Mouse (Mus musculus) hindbrain, embryonic 12.5 days (tissue): ENCODE results near the gene Heatr5a. TPM values are rescaled to one million over a fixed set of nuclear protein-coding genes. Genes with fewer than 3 reads are reported as not detected.

Experiments used
- ATAC-seq: fragments of 200-750 bp; cut with Nextera tagmentation; 2 replicates; pipeline ENCODE4 v1.8.0; 2017; ENCODE audit warnings: moderate TSS enrichment; ENCODE audit not compliant: low FRiP score
- H3K27ac ChIP-seq: fragments of 300-500 bp; sonication (generic); 2 replicates; pipeline ENCODE4 v1.5.1; 2016; ENCODE audit warnings: mild to moderate bottlenecking
- H3K27me3 ChIP-seq: fragments of 300-500 bp; sonication (generic); 2 replicates; pipeline ENCODE4 v1.6.1; 2016; ENCODE audit warnings: mild to moderate bottlenecking
- H3K36me3 ChIP-seq: fragments of 300-500 bp; sonication (generic); 2 replicates; pipeline ENCODE4 v1.6.1; 2016; ENCODE audit warnings: mild to moderate bottlenecking
- H3K4me1 ChIP-seq: fragments of 300-500 bp; sonication (generic); 2 replicates; pipeline ENCODE4 v1.6.1; 2016
- H3K4me2 ChIP-seq: fragments of 300-500 bp; sonication (generic); replicated peaks from 2 replicates; pipeline ENCODE4 v1.6.1; 2016; ENCODE audit warnings: mild to moderate bottlenecking
- H3K4me3 ChIP-seq: fragments of 300-500 bp; sonication (generic); 2 replicates; pipeline ENCODE4 v1.5.1; 2016; ENCODE audit warnings: mild to moderate bottlenecking
- H3K9ac ChIP-seq: fragments of 300-500 bp; sonication (generic); 2 replicates; pipeline ENCODE4 v1.6.1; 2016; ENCODE audit warnings: mild to moderate bottlenecking, moderate library complexity
- H3K9me3 ChIP-seq: fragments of 300-500 bp; sonication (generic); replicated peaks from 2 replicates; pipeline ENCODE4 v1.6.1; 2016; ENCODE audit warnings: mild to moderate bottlenecking
- WGBS: fragments of 180-500 bp; shearing (Covaris S2); methylation state at CpG from one replicate; pipeline ENCODE4 v1.1.7; 2016; 5-methylcytosine and 5-hydroxymethylcytosine counted together
- polyA plus RNA-seq: library from polyadenylated mRNA; unstranded; fragments of >200 nt; fragmentation: Nextera tagmentation; extraction: Ambion mirVana; gene quantifications from 2 replicates; pipeline ENCODE4 v1.2.1, GENCODE M21; 2016

Heatr5a gene
- polyA plus RNA-seq, 1 experiment from 2014 or later, result 12.7 TPM

DNA sequence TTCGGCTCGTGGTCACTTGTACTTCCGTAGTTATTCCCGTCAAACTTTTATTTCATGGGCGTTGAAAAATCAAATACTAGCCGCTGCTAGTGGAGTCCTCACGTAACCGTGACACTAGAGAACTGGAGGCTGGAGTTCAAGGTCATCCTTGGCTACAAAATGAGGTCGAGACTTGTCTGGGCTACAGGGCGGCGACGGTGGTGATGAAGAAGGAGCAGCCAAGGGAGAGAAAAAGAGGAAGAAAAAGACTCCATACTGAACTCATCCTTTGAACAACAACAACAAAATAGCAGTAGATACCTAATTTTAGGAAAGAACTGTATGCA lies 141.1 kb downstream of the Heatr5a start:
- peak overlapping the region; percentile 99 for H3K27ac ChIP-seq
- H3K4me2 ChIP-seq, result peak overlapping the region; percentile 70
- H3K4me3 ChIP-seq, result peak overlapping the region; percentile 96
- peaks cover 19% of the 10 kb centered on the region for H3K4me1 ChIP-seq
- H3K36me3 ChIP-seq, result peaks cover 4% of the 10 kb centered on the region
- no peaks in the 10 kb centered on the region for H3K27me3 ChIP-seq
- ATAC-seq, result no peak
- under 1% methylated on average over 12 of the region's 12 CpGs for WGBS
- H3K9ac ChIP-seq, result peak overlapping the region; percentile 95
- H3K9me3 ChIP-seq, result no peaks in the 10 kb centered on the region

DNA sequence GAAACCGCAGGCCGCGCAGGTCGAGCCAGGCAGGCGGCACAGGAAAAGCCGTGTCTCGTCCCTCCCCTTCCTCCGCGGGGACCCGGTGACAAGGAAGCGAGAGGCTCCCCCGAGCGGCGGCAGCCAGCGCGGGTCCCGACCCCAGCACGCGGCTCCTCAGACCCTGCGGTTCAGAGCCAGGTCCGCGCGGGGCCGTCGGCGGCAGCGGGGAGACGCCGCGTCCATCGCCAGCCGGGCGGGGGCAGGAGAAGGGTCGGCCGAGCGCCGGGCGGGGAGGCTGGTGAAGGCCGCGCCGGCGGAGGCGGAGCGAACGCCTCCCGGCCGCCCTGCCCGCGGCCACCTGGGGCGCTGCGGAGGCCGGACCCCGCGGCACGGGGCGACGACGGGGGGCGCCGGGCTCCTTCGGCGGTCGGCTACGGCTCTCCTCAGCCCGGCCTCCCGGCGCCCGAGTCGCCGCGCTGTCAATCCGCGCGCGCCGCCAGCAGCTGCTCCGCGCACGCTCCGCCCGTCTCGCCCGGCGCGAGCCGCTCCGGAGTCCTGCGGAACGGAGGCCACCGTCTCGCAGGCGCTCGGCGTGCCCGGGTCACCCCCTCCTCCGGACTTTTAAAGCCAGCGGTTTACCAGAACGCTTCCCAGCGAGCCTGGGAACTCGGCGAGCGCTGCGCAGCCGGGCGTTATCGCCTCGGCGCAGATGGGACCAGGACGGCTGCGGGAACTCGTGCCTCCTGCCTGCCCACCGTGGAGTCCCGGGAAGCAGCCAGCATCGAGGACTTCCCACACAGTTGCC lies 141.6 kb downstream of the Heatr5a start, which contains the start of gene Hectd1:
TSS of gene Hectd1 (minus strand) at position 247 of the 787 bp plus-strand sequence.
- H3K27ac ChIP-seq, result peak within 1 kb of the TSS; percentile 99
- no peaks in the 10 kb centered on the region for H3K9me3 ChIP-seq
- under 1% methylated on average over 94 of the region's 114 CpGs for WGBS
- H3K36me3 ChIP-seq, result peaks cover 10% of the 10 kb centered on the region
- peak; percentile 96 for ATAC-seq
- H3K27me3 ChIP-seq, result no peaks in the 10 kb centered on the region
- peaks cover 19% of the 10 kb centered on the region for H3K4me1 ChIP-seq
- H3K9ac ChIP-seq, result peak within 1 kb of the TSS; percentile 95
- H3K4me3 ChIP-seq, result peak within 1 kb of the TSS; percentile 96
- H3K4me2 ChIP-seq, result peak within 1 kb of the TSS; percentile 70

DNA sequence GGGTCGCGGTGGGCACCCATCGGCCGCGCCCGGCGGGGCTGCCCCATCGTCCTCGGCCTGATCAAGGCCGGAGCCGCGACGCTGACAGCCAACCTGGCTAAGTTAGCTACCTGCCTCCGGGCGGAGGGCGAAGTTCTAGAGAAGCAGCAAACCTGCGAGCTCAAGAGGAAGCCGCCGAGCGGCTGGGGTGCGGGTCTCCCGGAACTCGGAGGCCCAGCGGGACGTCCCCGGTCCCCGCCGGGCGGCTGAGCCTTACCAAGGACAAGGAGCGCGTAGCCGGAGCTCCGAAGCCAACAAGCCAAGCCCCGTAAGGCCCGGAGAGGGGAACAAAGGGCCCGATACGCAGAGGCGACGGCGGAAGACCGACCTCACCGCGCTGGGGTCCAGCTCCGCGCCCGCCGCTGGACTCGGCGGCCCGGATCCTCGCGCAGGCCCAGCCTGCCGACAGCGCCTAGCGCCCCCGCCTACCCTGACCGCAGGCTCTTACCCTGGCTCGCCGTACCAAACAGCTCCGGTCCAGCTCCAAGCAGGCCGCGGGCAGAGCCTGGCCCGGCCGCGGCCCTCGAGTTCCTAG lies 142.3 kb downstream of the Heatr5a start:
- Histone ChIP-seq H3K36me3 (peaks cover 10% of the 10 kb centered on the region), H3K4me2 (peak overlapping the region; percentile 70), H3K27ac (peak overlapping the region; percentile 99), H3K9me3 (no peaks in the 10 kb centered on the region), H3K27me3 (no peaks in the 10 kb centered on the region), H3K4me1 (peaks cover 19% of the 10 kb centered on the region), H3K9ac (peak overlapping the region; percentile 95), H3K4me3 (peak overlapping the region; percentile 96)
- ATAC-seq, result peak; percentile 26
- under 1% methylated on average over 63 of the region's 66 CpGs for WGBS

GRCm38 (mm10) chr12:51827958-51828650 lies 143.0 kb downstream of the Heatr5a start:
- 28% methylated on average over 6 of the region's 6 CpGs for WGBS
- H3K4me3 ChIP-seq, result peak overlapping the region; percentile 96
- H3K36me3 ChIP-seq, result peaks cover 10% of the 10 kb centered on the region
- peaks cover 19% of the 10 kb centered on the region for H3K4me1 ChIP-seq
- no peak for ATAC-seq
- peak overlapping the region; percentile 95 for H3K9ac ChIP-seq
- H3K27ac ChIP-seq, result peak overlapping the region; percentile 99
- H3K4me2 ChIP-seq, result peak overlapping the region; percentile 70
- H3K9me3 ChIP-seq, result no peaks in the 10 kb centered on the region
- H3K27me3 ChIP-seq, result no peaks in the 10 kb centered on the region

Other genes with a start within 250 kb of the Heatr5a start
- gene Hectd1, start 141.8 kb downstream of the Heatr5a start, polyA plus RNA-seq, result 40.9 and 42.8 TPM in 2 replicates
- gene Dtd2, start 35.2 kb upstream of the Heatr5a start, polyA plus RNA-seq, result 17.2 and 18.0 TPM in 2 replicates
- not detected in 2 replicates for gene Gpr33, start 56.7 kb upstream of the Heatr5a start, polyA plus RNA-seq
- gene Nubpl, start 126.4 kb upstream of the Heatr5a start, polyA plus RNA-seq, result 10.9 TPM in 2 replicates